ENCODE assay signal across 8 mouse cellular contexts in genomic region chr7:128724761-128725160, GRCm38 (mm10). TPM values are rescaled to one million over a fixed set of nuclear protein-coding genes. Genes with fewer than 3 reads are reported as not detected.
A peak's percentile ranks its signal among the peaks of the same experiment; 100 is the strongest.
DNase-seq lines count a peak whose midpoint lies in the region; ATAC-seq lines count a peak whose summit lies in the region.

No protein-coding gene starts in this region.

- no peak overlapping the region for H3K4me3 ChIP-seq in heart, embryonic 12.5 days
- no peak overlapping the region for H3K4me3 ChIP-seq in kidney, embryonic 14.5 days (ENCODE audit: low read length)
- no peak overlapping the region for H3K4me3 ChIP-seq in limb, embryonic 13.5 days
- H3K4me3 ChIP-seq in midbrain, embryonic 15.5 days = no peak overlapping the region
- no peak overlapping the region for H3K4me3 ChIP-seq in stomach, embryonic 15.5 days (replicated peaks)

- ATAC-seq in erythroblast, adult 5-6 weeks (replicated peaks; ENCODE audit: low FRiP score, poor library complexity, severe bottlenecking) = peak; percentile 75
- peak; percentile 85 for ATAC-seq in heart, embryonic 12.5 days (ENCODE audit: insufficient number of reproducible peaks, low FRiP score)
- ATAC-seq in kidney, embryonic 14.5 days (ENCODE audit: low FRiP score, low TSS enrichment) = peak; percentile 85
- ATAC-seq in limb, embryonic 13.5 days (ENCODE audit: low FRiP score, low read depth) = peak; percentile 82
- peak; percentile 82 for ATAC-seq in midbrain, embryonic 15.5 days (replicated peaks)
- peak; percentile 81 for ATAC-seq in stomach, embryonic 15.5 days (ENCODE audit: insufficient read depth, low FRiP score, low read depth)

- no peaks in the 10 kb centered on the region for H3K27me3 ChIP-seq in heart, embryonic 12.5 days (replicated peaks)
- no peaks in the 10 kb centered on the region for H3K27me3 ChIP-seq in kidney, embryonic 14.5 days (ENCODE audit: control insufficient read depth, insufficient read depth, low read length)
- no peaks in the 10 kb centered on the region for H3K27me3 ChIP-seq in limb, embryonic 13.5 days
- no peaks in the 10 kb centered on the region for H3K27me3 ChIP-seq in midbrain, embryonic 15.5 days (replicated peaks)
- H3K27me3 ChIP-seq in stomach, embryonic 15.5 days (replicated peaks) = no peaks in the 10 kb centered on the region

- H3K9me3 ChIP-seq in heart, embryonic 12.5 days (replicated peaks) = no peaks in the 10 kb centered on the region
- H3K9me3 ChIP-seq in kidney, embryonic 14.5 days (ENCODE audit: control insufficient read depth, low read length) = no peaks in the 10 kb centered on the region
- H3K9me3 ChIP-seq in limb, embryonic 13.5 days = no peaks in the 10 kb centered on the region
- H3K9me3 ChIP-seq in midbrain, embryonic 15.5 days = no peaks in the 10 kb centered on the region
- H3K9me3 ChIP-seq in stomach, embryonic 15.5 days = no peaks in the 10 kb centered on the region

- no peak overlapping the region for H3K27ac ChIP-seq in heart, embryonic 12.5 days (ENCODE audit: poor library complexity, severe bottlenecking)
- no peak overlapping the region for H3K27ac ChIP-seq in kidney, embryonic 14.5 days (ENCODE audit: low read depth, low read length)
- H3K27ac ChIP-seq in limb, embryonic 13.5 days = no peak overlapping the region
- H3K27ac ChIP-seq in midbrain, embryonic 15.5 days = no peak overlapping the region
- no peak overlapping the region for H3K27ac ChIP-seq in stomach, embryonic 15.5 days

- peak; percentile 80 for DNase-seq in CD4-positive helper T cell, adult 2 months (ENCODE audit: low read depth, low spot score)
- DNase-seq in adrenal gland, postnatal 36 days = peak; percentile 63 to 72

- H3K4me1 ChIP-seq in heart, embryonic 12.5 days (replicated peaks) = peaks cover 24% of the 10 kb centered on the region
- H3K4me1 ChIP-seq in kidney, embryonic 14.5 days (ENCODE audit: control insufficient read depth, insufficient read depth, low read length) = no peaks in the 10 kb centered on the region
- 0 out of 2 replicates have a peak, but pooled peaks cover 11% of the 10 kb centered on the region for H3K4me1 ChIP-seq in limb, embryonic 13.5 days
- peaks cover 18% of the 10 kb centered on the region for H3K4me1 ChIP-seq in midbrain, embryonic 15.5 days
- 0 out of 2 replicates have a peak, but pooled peaks cover 4% of the 10 kb centered on the region for H3K4me1 ChIP-seq in stomach, embryonic 15.5 days

- H3K9ac ChIP-seq in heart, embryonic 12.5 days = no peak overlapping the region
- no peak overlapping the region for H3K9ac ChIP-seq in kidney, embryonic 14.5 days (ENCODE audit: low read depth, low read length)
- no peak overlapping the region for H3K9ac ChIP-seq in limb, embryonic 13.5 days
- no peak overlapping the region for H3K9ac ChIP-seq in midbrain, embryonic 15.5 days
- no peak overlapping the region for H3K9ac ChIP-seq in stomach, embryonic 15.5 days

- H3K36me3 ChIP-seq in heart, embryonic 12.5 days = peaks cover 31% of the 10 kb centered on the region
- H3K36me3 ChIP-seq in kidney, embryonic 14.5 days (ENCODE audit: control insufficient read depth, insufficient read depth, low read length) = peaks cover 28% of the 10 kb centered on the region
- peaks cover 32% of the 10 kb centered on the region for H3K36me3 ChIP-seq in limb, embryonic 13.5 days
- peaks cover 9% of the 10 kb centered on the region for H3K36me3 ChIP-seq in midbrain, embryonic 15.5 days (replicated peaks)
- H3K36me3 ChIP-seq in stomach, embryonic 15.5 days = peaks cover 10% of the 10 kb centered on the region; the same call in 1 of the 2 replicates

- no peak overlapping the region for H3K4me2 ChIP-seq in heart, embryonic 12.5 days
- H3K4me2 ChIP-seq in kidney, embryonic 14.5 days (replicated peaks; ENCODE audit: low read depth, low read length) = no peak overlapping the region
- H3K4me2 ChIP-seq in limb, embryonic 13.5 days (replicated peaks) = no peak overlapping the region
- no peak overlapping the region for H3K4me2 ChIP-seq in midbrain, embryonic 15.5 days
- H3K4me2 ChIP-seq in stomach, embryonic 15.5 days = no peak overlapping the region

- WGBS in heart, embryonic 12.5 days = 36% methylated on average over 4 of the region's 4 CpGs
- 47% methylated on average over 4 of the region's 4 CpGs for whole genome bisulfite sequencing in kidney, embryonic 14.5 days
- 40% methylated on average over 4 of the region's 4 CpGs for WGBS in limb, embryonic 13.5 days
- WGBS in midbrain, embryonic 15.5 days = 32% methylated on average over 4 of the region's 4 CpGs
- WGBS in stomach, embryonic 15.5 days = 34% methylated on average over 4 of the region's 4 CpGs

RNA-seq across cellular contexts. Expression of gene Mcmbp, which starts 15.5 kb away (rescaled TPM):
- 10 to 100 TPM; 33.9 to 37.2 TPM for total RNA-seq in adrenal gland, postnatal 36 days (2021)
- total RNA-seq in erythroblast, adult 5-6 weeks (2015; ENCODE audit: low replicate concordance) = 22.8 and 44.6 TPM in 2 replicates
- total RNA-seq in erythroblast, adult 5-6 weeks (2017; ENCODE audit: low replicate concordance) = 14.5 and 16.8 TPM in 2 replicates
- 46.6 and 49.4 TPM in 2 replicates for polyA plus RNA-seq in heart, embryonic 12.5 days (2016; fragmentation: Nextera tagmentation; extraction: Ambion mirVana)
- 78.1 and 87.9 TPM in 2 replicates for polyA plus RNA-seq in kidney, embryonic 14.5 days (2014; fragmentation: Nextera tagmentation; extraction: Ambion mirVana)
- polyA plus RNA-seq in limb, embryonic 13.5 days (2015; fragmentation: Nextera tagmentation; extraction: Ambion mirVana) = 67.4 and 69.4 TPM in 2 replicates
- 48.7 and 49.3 TPM in 2 replicates for polyA plus RNA-seq in midbrain, embryonic 15.5 days (2015; fragmentation: Nextera tagmentation; extraction: Ambion mirVana)
- polyA plus RNA-seq in stomach, embryonic 15.5 days (2015; fragmentation: Nextera tagmentation; extraction: Ambion mirVana) = 58.2 and 60.9 TPM in 2 replicates

RNA-seq across cellular contexts. Expression of gene Sec23ip, which starts 20.0 kb away (rescaled TPM):
- 10 to 100 TPM; 42.4 to 44.0 TPM for total RNA-seq in adrenal gland, postnatal 36 days (2021)
- 11.7 and 32.0 TPM in 2 replicates for total RNA-seq in erythroblast, adult 5-6 weeks (2015; ENCODE audit: low replicate concordance)
- total RNA-seq in erythroblast, adult 5-6 weeks (2017; ENCODE audit: low replicate concordance) = 16.2 and 17.3 TPM in 2 replicates
- polyA plus RNA-seq in heart, embryonic 12.5 days (2016; fragmentation: Nextera tagmentation; extraction: Ambion mirVana) = 36.9 and 39.1 TPM in 2 replicates
- polyA plus RNA-seq in kidney, embryonic 14.5 days (2014; fragmentation: Nextera tagmentation; extraction: Ambion mirVana) = 22.5 and 38.4 TPM in 2 replicates
- polyA plus RNA-seq in limb, embryonic 13.5 days (2015; fragmentation: Nextera tagmentation; extraction: Ambion mirVana) = 40.4 and 42.2 TPM in 2 replicates
- 37.7 and 38.5 TPM in 2 replicates for polyA plus RNA-seq in midbrain, embryonic 15.5 days (2015; fragmentation: Nextera tagmentation; extraction: Ambion mirVana)
- polyA plus RNA-seq in stomach, embryonic 15.5 days (2015; fragmentation: Nextera tagmentation; extraction: Ambion mirVana) = 32.3 and 32.5 TPM in 2 replicates
